Mouse (Mus musculus): ENCODE data around the gene Lrrn2.

GRCm38 (mm10) chr1:132919258-132919657, 39.2 kb downstream of the Lrrn2 start:
- no peak for TF ChIP-seq CTCF (IDR thresholded peaks at IDR 0.05; ENCODE audit: low read depth, low read length)
- TF ChIP-seq POLR2A (IDR thresholded peaks at IDR 0.05; ENCODE audit: borderline replicate concordance, low read depth, low read length) = no peak
